Mouse (Mus musculus) spleen, adult 2 months (tissue): ENCODE measurements around the gene Serpina3g. TPM values are rescaled to one million over a fixed set of nuclear protein-coding genes. Genes with fewer than 3 reads are reported as not detected.

ENCODE experiments used
- DNase-seq, 2 experiments: peaks; one replicate each; pipeline versions ENCODE4 v3.0.0 to v3.0.0-alpha.2; 2012 to 2021; ENCODE audit warnings: low spot score in 2 of 2, low read depth in 1 of 2
- H3K27ac ChIP-seq: fragments of 200-500 bp; 2 replicates; pipeline ENCODE4 v1.5.1; 2012; ENCODE audit warnings: low read length, inconsistent platforms; ENCODE audit not compliant: insufficient read depth
- H3K27me3 ChIP-seq: fragments of 200-500 bp; 2 replicates; pipeline ENCODE4 v1.6.1; 2012; ENCODE audit warnings: mild to moderate bottlenecking, moderate library complexity, low read length, inconsistent platforms; ENCODE audit not compliant: control insufficient read depth, insufficient read depth
- H3K36me3 ChIP-seq: fragments of 200-500 bp; 2 replicates; pipeline ENCODE4 v1.6.1; 2012; ENCODE audit warnings: mild to moderate bottlenecking, low read length, inconsistent platforms; ENCODE audit not compliant: control insufficient read depth, insufficient read depth
- H3K4me1 ChIP-seq: fragments of 200-500 bp; 2 replicates; pipeline ENCODE4 v1.6.1; 2011; ENCODE audit warnings: inconsistent platforms; ENCODE audit not compliant: control insufficient read depth, insufficient read depth, insufficient read length
- H3K4me3 ChIP-seq: fragments of 200-500 bp; 2 replicates; pipeline ENCODE4 v1.5.1; 2011; ENCODE audit warnings: mild to moderate bottlenecking, inconsistent platforms; ENCODE audit not compliant: insufficient read depth, insufficient read length; ENCODE audit errors: extremely low read depth
- CTCF ChIP-seq: fragments of 200-500 bp; IDR thresholded peaks from 2 replicates; pipeline ENCODE4 v1.5.1; 2011; ENCODE audit warnings: mild to moderate bottlenecking, inconsistent platforms; ENCODE audit not compliant: insufficient read depth, insufficient read length, insufficient replicate concordance; ENCODE audit errors: extremely low read depth
- POLR2A ChIP-seq: fragments of 200-500 bp; IDR thresholded peaks from 2 replicates; pipeline ENCODE4 v1.6.1; 2011; ENCODE audit warnings: low read depth, low read length, inconsistent platforms
- WGBS: fragments of 180-500 bp; shearing (Covaris S2); methylation state at CpG from one replicate; pipeline ENCODE4 v1.1.7; 2018; 5-methylcytosine and 5-hydroxymethylcytosine counted together
- polyA plus RNA-seq: library from polyadenylated mRNA; depleted of rRNA; stranded (reverse); fragments of >200 nt; gene quantifications from 2 replicates; pipeline ENCODE4 v1.2.3, GENCODE M21; 2012

Gene Serpina3g
- polyA plus RNA-seq, 1 experiment: 82.5 TPM

GRCm38 (mm10) chr12:104245092-104245491, 9.0 kb downstream of the Serpina3g start:
- Histone ChIP-seq H3K4me1 (no peaks in the 10 kb centered on the region), H3K27me3 (no peaks in the 10 kb centered on the region), H3K36me3 (peaks cover 5% of the 10 kb centered on the region), H3K27ac (no peak overlapping the region), H3K4me3 (no peak overlapping the region)
- 73% methylated on average over 1 of the region's 1 CpGs for WGBS
- TF ChIP-seq CTCF (no peak), POLR2A (no peak)
- peak in 1 of 2 experiments; percentile 16 for DNase-seq

GRCm38 (mm10) chr12:104245595-104245994, 9.6 kb downstream of the Serpina3g start:
- Histone ChIP-seq H3K4me3 (no peak overlapping the region), H3K27ac (no peak overlapping the region), H3K36me3 (peaks cover 5% of the 10 kb centered on the region), H3K4me1 (no peaks in the 10 kb centered on the region), H3K27me3 (no peaks in the 10 kb centered on the region)
- WGBS: 80% methylated on average over 3 of the region's 3 CpGs
- no peak for TF ChIP-seq POLR2A
- no peak for TF ChIP-seq CTCF
- DNase-seq: no peak

GRCm38 (mm10) chr12:104247553-104248002, 11.5 kb downstream of the Serpina3g start:
- TF ChIP-seq POLR2A: no peak
- no peak for TF ChIP-seq CTCF
- no peaks in the 10 kb centered on the region for H3K27me3 ChIP-seq
- H3K36me3 ChIP-seq: no peaks in the 10 kb centered on the region
- H3K27ac ChIP-seq: no peak overlapping the region
- H3K4me1 ChIP-seq: no peaks in the 10 kb centered on the region
- DNase-seq: no peak
- no peak overlapping the region for H3K4me3 ChIP-seq

GRCm38 (mm10) chr12:104248231-104248630, 12.2 kb downstream of the Serpina3g start:
- TF ChIP-seq CTCF (no peak), POLR2A (no peak)
- no peak for DNase-seq
- Histone ChIP-seq H3K4me3 (no peak overlapping the region), H3K27me3 (no peaks in the 10 kb centered on the region), H3K36me3 (no peaks in the 10 kb centered on the region), H3K27ac (no peak overlapping the region), H3K4me1 (no peaks in the 10 kb centered on the region)
- WGBS: 91% methylated on average over 3 of the region's 3 CpGs

- Histone ChIP-seq H3K36me3 (no peaks in the 10 kb centered on the region), H3K4me1 (no peaks in the 10 kb centered on the region; the same call in 1 of the 2 replicates), H3K27me3 (no peaks in the 10 kb centered on the region), H3K27ac (no peak overlapping the region), H3K4me3 (no peak overlapping the region)
- no peak for DNase-seq
- no peak for TF ChIP-seq POLR2A
- TF ChIP-seq CTCF: no peak
- WGBS: 74% methylated on average over 3 of the region's 3 CpGs
Observed at GRCm38 (mm10) chr12:104261041-104261440, 25.0 kb downstream of the Serpina3g start.

- TF ChIP-seq CTCF (no peak), POLR2A (no peak)
- Histone ChIP-seq H3K36me3 (no peaks in the 10 kb centered on the region), H3K27ac (no peak within 1 kb of the TSS), H3K4me3 (no peak within 1 kb of the TSS), H3K27me3 (no peaks in the 10 kb centered on the region), H3K4me1 (no peaks in the 10 kb centered on the region; the same call in 1 of the 2 replicates)
- DNase-seq: no peak
Observed at GRCm38 (mm10) chr12:104262863-104263262, 26.8 kb downstream of the Serpina3g start, which contains the start of gene Serpina3i. Gene Serpina3i, plus strand, starts transcription at chr12:104263122.

- WGBS: 54% methylated on average over 3 of the region's 3 CpGs
- no peaks in the 10 kb centered on the region for H3K27me3 ChIP-seq
- no peak overlapping the region for H3K27ac ChIP-seq
- H3K4me1 ChIP-seq: no peaks in the 10 kb centered on the region; the same call in 1 of the 2 replicates
- DNase-seq: no peak
- no peaks in the 10 kb centered on the region for H3K36me3 ChIP-seq
- TF ChIP-seq CTCF (no peak), POLR2A (no peak)
- H3K4me3 ChIP-seq: no peak overlapping the region
Observed at GRCm38 (mm10) chr12:104266374-104266773, 30.3 kb downstream of the Serpina3g start.
